In genomic region chr15:102506864-102507263, GRCm38 (mm10) we compare ENCODE assay signal across 27 mouse cellular contexts. TPM values are rescaled to one million over a fixed set of nuclear protein-coding genes. Genes with fewer than 3 reads are reported as not detected.
"Had no signal": no experiment of that assay in that cellular context is flagged by ENCODE, and none has a peak within 500 bp of the region (broad histone marks: within the 10 kb centered on the region; RNA-seq: fewer than 3 reads in every experiment).

No protein-coding gene starts in this region.

- H3K4me2 ChIP-seq: limb, embryonic 12.5 days; limb, embryonic 15.5 days; liver, embryonic 11.5 days; lung, embryonic 14.5 days; midbrain, embryonic 13.5 days; stomach, embryonic 15.5 days had no signal

- H3K4me3 ChIP-seq: limb, embryonic 12.5 days; limb, embryonic 15.5 days; megakaryocyte, embryonic 14.5 days; midbrain, embryonic 10.5 days; midbrain, embryonic 13.5 days; stomach, embryonic 15.5 days had no signal

- H3K27me3 ChIP-seq: limb, embryonic 12.5 days; limb, embryonic 15.5 days; midbrain, embryonic 13.5 days; stomach, embryonic 15.5 days had no signal

- H3K27ac ChIP-seq: kidney, postnatal 0 days; limb, embryonic 12.5 days; limb, embryonic 15.5 days; liver, embryonic 14.5 days; midbrain, embryonic 10.5 days; midbrain, embryonic 13.5 days; stomach, embryonic 15.5 days had no signal

- DNase-seq: kidney, adult 18-20 months; kidney, postnatal 36 days; left cerebral cortex, postnatal 4 days; liver, postnatal 0 days; lung, embryonic 14.5 days; right cerebral cortex, postnatal 14 days; spleen, adult 18-20 months; thymus, adult 2 months; thymus, postnatal 14 days had no signal

- ATAC-seq: liver, postnatal 0 days; lung, postnatal 0 days; midbrain, embryonic 13.5 days; midbrain, embryonic 16.5 days had no signal

- H3K9me3 ChIP-seq: limb, embryonic 12.5 days; limb, embryonic 15.5 days; megakaryocyte, embryonic 14.5 days; midbrain, embryonic 10.5 days; midbrain, embryonic 13.5 days; stomach, embryonic 15.5 days had no signal

- H3K9ac ChIP-seq: limb, embryonic 12.5 days; limb, embryonic 15.5 days; liver, embryonic 14.5 days; liver, postnatal 0 days; lung, embryonic 14.5 days; midbrain, embryonic 13.5 days; stomach, embryonic 15.5 days had no signal

RNA-seq across cellular contexts. Expression of gene Gm10337, which starts 3.3 kb away (rescaled TPM):
- total RNA-seq: layer of hippocampus, adult 18-20 months; layer of hippocampus, postnatal 25 days; left cerebral cortex, adult 18-20 months; left cerebral cortex, postnatal 10 days; left cerebral cortex, postnatal 4 days; monocyte, adult 5-6 weeks had no signal
- polyA plus RNA-seq: kidney, embryonic 14.5 days; limb, embryonic 12.5 days; liver, embryonic 11.5 days; liver, embryonic 14.5 days; liver, postnatal 0 days; lung, embryonic 14.5 days; lung, postnatal 0 days; midbrain, embryonic 10.5 days; midbrain, embryonic 16.5 days; neural tube, embryonic 14.5 days; thymus, adult 2 months had no signal

RNA-seq across cellular contexts. Expression of gene Npff, which starts 17.9 kb away (rescaled TPM):
- total RNA-seq: monocyte, adult 5-6 weeks had no signal
